Mouse (Mus musculus): ENCODE measurements around the gene Ttll13.

Ttll13 gene

GRCm38 (mm10) chr7:80246148-80246721, at the start of gene Ttll13:
Ttll13 (plus strand) TSS chr7:80246376.
- DNase-seq (ENCODE audit: low spot score in 2 of 2) = peak; percentile 94 to 97

GRCm38 (mm10) chr7:80197371-80197770, 48.8 kb upstream of the Ttll13 start:
- DNase-seq (ENCODE audit: low spot score in 2 of 2) = no peak

- peak; percentile 75 to 79 for DNase-seq (ENCODE audit: low spot score in 2 of 2)
Observed at GRCm38 (mm10) chr7:80197941-80198778, 48.0 kb upstream of the Ttll13 start.

- DNase-seq (ENCODE audit: low spot score in 2 of 2) = no peak
Observed at GRCm38 (mm10) chr7:80198863-80199262, 47.3 kb upstream of the Ttll13 start.

GRCm38 (mm10) chr7:80199286-80199685, 46.9 kb upstream of the Ttll13 start:
- DNase-seq (ENCODE audit: low spot score in 2 of 2) = no peak

GRCm38 (mm10) chr7:80199851-80200587, 46.2 kb upstream of the Ttll13 start:
- no peak for DNase-seq (ENCODE audit: low spot score in 2 of 2)

GRCm38 (mm10) chr7:80200588-80200945, 45.6 kb upstream of the Ttll13 start:
- no peak for DNase-seq (ENCODE audit: low spot score in 2 of 2)

GRCm38 (mm10) chr7:80200963-80201539, 45.1 kb upstream of the Ttll13 start:
- DNase-seq (ENCODE audit: low spot score in 2 of 2) = no peak

GRCm38 (mm10) chr7:80201888-80202540, 44.2 kb upstream of the Ttll13 start:
- DNase-seq (ENCODE audit: low spot score in 2 of 2) = no peak

GRCm38 (mm10) chr7:80202961-80203360, 43.2 kb upstream of the Ttll13 start:
- DNase-seq (ENCODE audit: low spot score in 2 of 2) = no peak

- no peak for DNase-seq (ENCODE audit: low spot score in 2 of 2)
Observed at GRCm38 (mm10) chr7:80203638-80204096, 42.5 kb upstream of the Ttll13 start.

GRCm38 (mm10) chr7:80204362-80204761, 41.8 kb upstream of the Ttll13 start:
- DNase-seq (ENCODE audit: low spot score in 2 of 2) = no peak

GRCm38 (mm10) chr7:80204961-80205360, 41.2 kb upstream of the Ttll13 start:
- DNase-seq (ENCODE audit: low spot score in 2 of 2) = no peak

- no peak for DNase-seq (ENCODE audit: low spot score in 2 of 2)
Observed at GRCm38 (mm10) chr7:80205705-80206589, 40.2 kb upstream of the Ttll13 start.

GRCm38 (mm10) chr7:80207314-80207731, 38.9 kb upstream of the Ttll13 start:
- no peak for DNase-seq (ENCODE audit: low spot score in 2 of 2)

GRCm38 (mm10) chr7:80208026-80208642, 38.0 kb upstream of the Ttll13 start:
- no peak for DNase-seq (ENCODE audit: low spot score in 2 of 2)

GRCm38 (mm10) chr7:80208738-80209430, 37.3 kb upstream of the Ttll13 start:
- no peak for DNase-seq (ENCODE audit: low spot score in 2 of 2)

GRCm38 (mm10) chr7:80209669-80210068, 36.5 kb upstream of the Ttll13 start:
- no peak for DNase-seq (ENCODE audit: low spot score in 2 of 2)

GRCm38 (mm10) chr7:80210982-80211381, 35.2 kb upstream of the Ttll13 start:
- no peak for DNase-seq (ENCODE audit: low spot score in 2 of 2)

All from right cerebral cortex, postnatal 36 days (tissue).